Mouse (Mus musculus) heart, embryonic 16.5 days (tissue): ENCODE results near the gene Olfr1281. TPM values are rescaled to one million over a fixed set of nuclear protein-coding genes. Genes with fewer than 3 reads are reported as not detected.
"Not testable (repeated sequence)": the region's sequence is repeated elsewhere in the genome, so short reads cannot be mapped to it uniquely, and the experiment has no call there.

Source experiments
- ATAC-seq: fragments of 200-750 bp; cut with Nextera tagmentation; replicated peaks from 2 replicates; pipeline ENCODE4 v1.8.0; 2017; ENCODE audit warnings: moderate number of reproducible peaks; ENCODE audit not compliant: insufficient read depth, low FRiP score; ENCODE audit errors: extremely low read depth
- H3K27ac ChIP-seq: fragments of 300-500 bp; sonication (generic); 2 replicates; pipeline ENCODE4 v1.5.1; 2014; ENCODE audit warnings: mild to moderate bottlenecking, low read length, control low read depth, moderate library complexity
- H3K27me3 ChIP-seq: fragments of 300-500 bp; sonication (generic); 2 replicates; pipeline ENCODE4 v1.6.1; 2014; ENCODE audit warnings: low read length, mixed read lengths; ENCODE audit not compliant: control insufficient read depth, insufficient read depth
- H3K36me3 ChIP-seq: fragments of 300-500 bp; sonication (generic); 2 replicates; pipeline ENCODE4 v1.6.1; 2014; ENCODE audit not compliant: control insufficient read depth, insufficient read depth
- H3K4me1 ChIP-seq: fragments of 300-500 bp; sonication (generic); 2 replicates; pipeline ENCODE4 v1.6.1; 2014; ENCODE audit warnings: low read length, mixed read lengths; ENCODE audit not compliant: control insufficient read depth, insufficient read depth
- H3K4me2 ChIP-seq: fragments of 300-500 bp; sonication (generic); 2 replicates; pipeline ENCODE4 v1.6.1; 2014; ENCODE audit warnings: low read depth, mild to moderate bottlenecking, control low read depth, low read length
- H3K4me3 ChIP-seq: fragments of 300-500 bp; sonication (generic); 2 replicates; pipeline ENCODE4 v1.5.1; 2014; ENCODE audit warnings: mild to moderate bottlenecking, control low read depth, low read length
- H3K9ac ChIP-seq: fragments of 300-500 bp; sonication (generic); 2 replicates; pipeline ENCODE4 v1.6.1; 2014; ENCODE audit warnings: low read length, control low read depth
- H3K9me3 ChIP-seq: fragments of 300-500 bp; sonication (generic); replicated peaks from 2 replicates; pipeline ENCODE4 v1.6.1; 2016; ENCODE audit warnings: low read length; ENCODE audit not compliant: control insufficient read depth
- WGBS: fragments of 180-500 bp; shearing (Covaris S2); extraction: QIAGEN DNeasy Blood & Tissue Kit; methylation state at CpG from one replicate; pipeline ENCODE4 v1.1.7; 2014; 5-methylcytosine and 5-hydroxymethylcytosine counted together
- polyA plus RNA-seq: library from polyadenylated mRNA; unstranded; fragments of >200 nt; fragmentation: Nextera tagmentation; extraction: Ambion mirVana; gene quantifications from 2 replicates; pipeline ENCODE4 v1.2.1, GENCODE M21; 2015

Gene Olfr1281
- polyA plus RNA-seq: not detected in 2 replicates

GRCm38 (mm10) chr2:111326220-111326619 lies at the start of gene Olfr1281:
Gene Olfr1281 (plus strand): TSS chr2:111326520.
- Histone ChIP-seq H3K27ac (no peak within 1 kb of the TSS), H3K9ac (no peak within 1 kb of the TSS), H3K9me3 (no peaks in the 10 kb centered on the region), H3K4me1 (no peaks in the 10 kb centered on the region), H3K27me3 (no peaks in the 10 kb centered on the region), H3K4me3 (no peak within 1 kb of the TSS), H3K4me2 (no peak within 1 kb of the TSS), H3K36me3 (no peaks in the 10 kb centered on the region)
- no peak for ATAC-seq
- WGBS: 62% methylated on average over 2 of the region's 2 CpGs

GRCm38 (mm10) chr2:111289836-111290235 lies 36.5 kb upstream of the Olfr1281 start, which contains the start of gene Olfr1278:
Gene Olfr1278 (plus strand): TSS chr2:111290136.
- no peaks in the 10 kb centered on the region for H3K4me1 ChIP-seq
- no peaks in the 10 kb centered on the region for H3K9me3 ChIP-seq
- no peak within 1 kb of the TSS for H3K27ac ChIP-seq
- no peak within 1 kb of the TSS for H3K4me3 ChIP-seq
- H3K36me3 ChIP-seq: no peaks in the 10 kb centered on the region
- no peak for ATAC-seq
- H3K4me2 ChIP-seq: no peak within 1 kb of the TSS
- H3K9ac ChIP-seq: no peak within 1 kb of the TSS
- H3K27me3 ChIP-seq: no peaks in the 10 kb centered on the region

DNA sequence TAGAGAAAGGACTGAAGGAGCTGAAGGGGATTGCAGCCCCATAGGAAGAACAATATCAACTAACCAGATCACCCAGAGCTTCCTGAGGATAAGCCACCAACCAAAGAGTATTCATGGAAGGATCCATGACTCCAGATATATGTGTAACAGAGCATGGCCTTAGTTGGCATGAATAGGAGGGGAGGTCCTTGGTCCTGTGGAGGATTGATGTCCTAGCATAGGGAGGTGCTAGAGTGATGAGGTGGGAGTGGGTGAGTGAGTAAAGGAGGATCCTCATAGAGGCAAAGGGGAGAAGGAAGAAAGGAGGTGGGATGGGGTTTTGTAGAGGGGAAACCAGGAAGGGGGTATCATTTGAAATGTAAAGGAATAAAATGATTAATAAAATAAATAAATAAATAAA lies 27.8 kb upstream of the Olfr1281 start:
- no peak for ATAC-seq
- H3K9me3 ChIP-seq: no peaks in the 10 kb centered on the region
- no peak overlapping the region for H3K4me3 ChIP-seq
- no peaks in the 10 kb centered on the region for H3K27me3 ChIP-seq
- no peak overlapping the region for H3K27ac ChIP-seq
- H3K36me3 ChIP-seq: no peaks in the 10 kb centered on the region
- no peaks in the 10 kb centered on the region for H3K4me1 ChIP-seq
- H3K4me2 ChIP-seq: no peak overlapping the region
- H3K9ac ChIP-seq: no peak overlapping the region

DNA sequence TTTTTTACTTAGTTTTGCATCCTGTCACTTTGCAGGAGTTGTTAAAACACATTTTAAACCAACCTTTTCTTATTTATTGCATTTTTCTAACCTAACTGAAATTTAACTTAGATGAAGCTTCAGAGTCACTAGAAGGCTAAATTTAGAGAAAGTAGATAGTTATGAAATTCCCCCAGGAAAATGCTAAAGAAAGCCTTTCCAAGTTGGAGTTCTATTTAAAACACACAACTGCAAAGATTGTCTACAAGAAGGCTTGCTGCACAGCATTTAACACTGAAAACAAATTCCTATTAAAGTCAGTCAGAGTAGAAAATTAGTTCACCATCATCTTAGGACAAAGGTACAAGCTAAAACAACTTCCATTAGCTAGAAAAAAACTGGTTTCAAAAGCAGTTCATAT lies 25.9 kb upstream of the Olfr1281 start, which contains the start of gene Olfr1279:
Gene Olfr1279 (plus strand): TSS at position 262 of the 400 bp plus-strand sequence.
- Histone ChIP-seq H3K27me3 (no peaks in the 10 kb centered on the region), H3K9me3 (no peaks in the 10 kb centered on the region), H3K4me3 (no peak within 1 kb of the TSS), H3K9ac (no peak within 1 kb of the TSS), H3K4me2 (no peak within 1 kb of the TSS), H3K36me3 (no peaks in the 10 kb centered on the region), H3K4me1 (no peaks in the 10 kb centered on the region), H3K27ac (no peak within 1 kb of the TSS)
- ATAC-seq: no peak

GRCm38 (mm10) chr2:111313717-111314116 lies 12.6 kb upstream of the Olfr1281 start, which contains the start of gene Olfr1280:
Gene Olfr1280 (plus strand): TSS chr2:111314017.
- Histone ChIP-seq H3K9ac (no peak within 1 kb of the TSS), H3K4me2 (no peak within 1 kb of the TSS), H3K4me3 (no peak within 1 kb of the TSS), H3K27me3 (no peaks in the 10 kb centered on the region), H3K4me1 (no peaks in the 10 kb centered on the region), H3K9me3 (no peaks in the 10 kb centered on the region), H3K27ac (no peak within 1 kb of the TSS), H3K36me3 (no peaks in the 10 kb centered on the region)
- ATAC-seq: no peak

- H3K4me2 ChIP-seq, ATAC-seq, H3K27me3 ChIP-seq, H3K27ac ChIP-seq, H3K36me3 ChIP-seq, H3K4me3 ChIP-seq, H3K9ac ChIP-seq, H3K9me3 ChIP-seq, H3K4me1 ChIP-seq: not testable (repeated sequence)
- 68% methylated on average over 5 of the region's 5 CpGs for WGBS
Observed at GRCm38 (mm10) chr2:111333721-111334120, 7.4 kb downstream of the Olfr1281 start.

DNA sequence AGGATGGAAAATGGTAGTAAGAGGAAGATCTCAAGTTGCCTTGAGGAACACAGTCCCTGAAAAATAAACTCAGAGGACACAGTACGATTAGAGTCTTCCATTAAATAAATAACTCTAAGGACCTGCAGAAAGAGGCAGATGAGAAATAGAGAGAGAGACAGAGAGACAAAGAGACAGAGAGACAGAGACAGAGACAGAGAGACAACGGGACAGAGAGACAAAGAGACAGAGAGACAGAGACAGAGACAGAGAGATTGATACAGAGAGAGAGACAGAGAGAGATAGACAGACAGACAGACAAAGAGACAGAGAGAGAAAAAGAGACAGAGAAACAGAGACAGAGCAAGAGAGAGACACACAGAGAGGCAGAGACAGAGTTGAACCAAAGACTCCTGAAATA lies 9.7 kb downstream of the Olfr1281 start, which contains the start of gene Olfr1282:
Gene Olfr1282 (minus strand): TSS at position 101 of the 400 bp plus-strand sequence.
- WGBS: 60% methylated on average over 2 of the region's 2 CpGs
- no peak for ATAC-seq

GRCm38 (mm10) chr2:111366490-111366889 lies 40.2 kb downstream of the Olfr1281 start, which contains the start of gene Olfr1283:
Gene Olfr1283 (plus strand): TSS chr2:111366790.
- 74% methylated on average over 2 of the region's 2 CpGs for WGBS
- Histone ChIP-seq H3K9ac (no peak within 1 kb of the TSS), H3K4me1 (no peaks in the 10 kb centered on the region), H3K27ac (no peak within 1 kb of the TSS), H3K36me3 (no peaks in the 10 kb centered on the region), H3K27me3 (no peaks in the 10 kb centered on the region), H3K9me3 (no peaks in the 10 kb centered on the region), H3K4me2 (no peak within 1 kb of the TSS), H3K4me3 (no peak within 1 kb of the TSS)
- no peak for ATAC-seq

More for the DNA sequence above, 9.7 kb downstream of the Olfr1281 start, which contains the start of gene Olfr1282:
- Histone ChIP-seq H3K4me2 (no peak within 1 kb of the TSS), H3K27me3 (no peaks in the 10 kb centered on the region), H3K4me3 (no peak within 1 kb of the TSS), H3K4me1 (no peaks in the 10 kb centered on the region), H3K9me3 (no peaks in the 10 kb centered on the region), H3K9ac (no peak within 1 kb of the TSS), H3K27ac (no peak within 1 kb of the TSS), H3K36me3 (no peaks in the 10 kb centered on the region)

DNA sequence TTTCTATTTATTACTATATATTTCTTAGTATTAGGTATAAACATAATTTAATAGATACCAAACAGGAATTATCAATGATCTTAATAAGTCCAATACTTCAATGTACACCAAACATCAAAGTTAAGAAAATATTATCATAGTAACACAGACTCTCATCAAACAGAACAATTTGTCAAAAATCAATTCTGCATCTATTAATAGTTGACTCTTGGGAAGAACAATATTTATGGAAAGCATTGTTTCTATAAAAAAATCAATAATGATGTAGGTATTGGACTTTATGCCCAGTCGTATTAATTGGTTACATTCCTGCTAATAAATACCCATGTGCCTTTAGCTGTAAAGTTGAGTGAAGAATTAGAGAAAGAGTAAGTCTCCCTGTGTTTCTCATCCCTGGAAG lies 48.9 kb downstream of the Olfr1281 start, which contains the start of gene Olfr1284:
Gene Olfr1284 (plus strand): TSS at position 301 of the 400 bp plus-strand sequence.
- no peaks in the 10 kb centered on the region for H3K9me3 ChIP-seq
- H3K27ac ChIP-seq: no peak within 1 kb of the TSS
- WGBS: 69% methylated on average over 1 of the region's 1 CpGs
- H3K4me1 ChIP-seq: no peaks in the 10 kb centered on the region
- H3K4me2 ChIP-seq: no peak within 1 kb of the TSS
- no peak within 1 kb of the TSS for H3K9ac ChIP-seq
- no peak for ATAC-seq
- no peak within 1 kb of the TSS for H3K4me3 ChIP-seq
- H3K36me3 ChIP-seq: no peaks in the 10 kb centered on the region
- no peaks in the 10 kb centered on the region for H3K27me3 ChIP-seq
